Mouse (Mus musculus): Measurements from ENCODE around the gene Ppp2r1b. TPM values are rescaled to one million over a fixed set of nuclear protein-coding genes. Genes with fewer than 3 reads are reported as not detected.

Gene Ppp2r1b
- polyA plus RNA-seq, 1 experiment, result 12.9 TPM

DNA sequence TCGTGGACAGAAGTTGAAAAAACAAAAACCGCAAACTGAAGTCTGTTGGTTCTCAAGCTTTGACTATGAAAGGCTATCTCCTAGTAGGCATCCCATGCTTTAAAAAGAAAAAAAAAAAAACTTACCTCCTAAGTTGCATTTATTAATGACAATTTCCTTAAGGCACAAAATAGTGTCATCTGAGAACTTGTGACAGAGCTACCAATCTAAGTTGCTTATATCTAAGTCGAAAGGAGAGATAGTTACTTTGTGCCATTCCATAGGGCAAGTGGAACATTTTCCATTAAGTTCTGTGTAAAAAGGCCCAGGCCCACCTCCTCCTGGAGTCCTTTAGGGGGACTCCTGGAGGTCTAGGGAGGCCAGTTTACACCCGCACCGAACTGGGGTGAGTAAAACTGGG lies 10.7 kb downstream of the Ppp2r1b start:
- H3K27me3 ChIP-seq (ENCODE audit: control insufficient read depth, insufficient read depth, insufficient read length), result no peaks in the 10 kb centered on the region
- no peak overlapping the region for H3K4me2 ChIP-seq (ENCODE audit: low read depth)
- peak overlapping the region; percentile 56 for H3K4me3 ChIP-seq
- H3K36me3 ChIP-seq (ENCODE audit: control insufficient read depth, insufficient read depth), result peaks cover 12% of the 10 kb centered on the region
- no peak overlapping the region for H3ac ChIP-seq (ENCODE audit: control insufficient read depth, insufficient read length)
- H3K79me2 ChIP-seq (ENCODE audit: control insufficient read depth, insufficient read depth), result peaks cover 6% of the 10 kb centered on the region
- no peak for TF ChIP-seq TCF12 (IDR thresholded peaks at IDR 0.05; ENCODE audit: insufficient read depth, poor library complexity, severe bottlenecking)
- TF ChIP-seq POLR2A (IDR thresholded peaks at IDR 0.05; ENCODE audit: insufficient read length, low read depth), result no peak
- no peak for TF ChIP-seq USF1 (IDR thresholded peaks at IDR 0.05; ENCODE audit: low read depth)
- no peak for TF ChIP-seq REST (IDR thresholded peaks at IDR 0.05; ENCODE audit: insufficient read depth, insufficient read length)
- TF ChIP-seq E2F4 (IDR thresholded peaks at IDR 0.05; ENCODE audit: insufficient read depth), result no peak
- TF ChIP-seq POLR2AphosphoS2 (IDR thresholded peaks at IDR 0.05; ENCODE audit: insufficient read length, low read depth), result no peak
- no peak for TF ChIP-seq SRF (IDR thresholded peaks at IDR 0.05; ENCODE audit: control insufficient read depth, insufficient read length, low read depth)
- no peak for TF ChIP-seq CEBPB (IDR thresholded peaks at IDR 0.05; ENCODE audit: insufficient read depth, poor library complexity, severe bottlenecking)
- TF ChIP-seq MYOG (IDR thresholded peaks at IDR 0.05; ENCODE audit: control insufficient read depth in 1 of 3, insufficient read depth in 1 of 3, insufficient read length in 2 of 3, low read depth in 2 of 3), result no peak

GRCm38 (mm10) chr9:50856341-50857081 lies 11.4 kb downstream of the Ppp2r1b start:
- peak overlapping the region; percentile 87 for H3ac ChIP-seq (ENCODE audit: control insufficient read depth, insufficient read length)
- no peaks in the 10 kb centered on the region for H3K27me3 ChIP-seq (ENCODE audit: control insufficient read depth, insufficient read depth, insufficient read length)
- peak overlapping the region; percentile 56 for H3K4me3 ChIP-seq
- peaks cover 6% of the 10 kb centered on the region for H3K79me2 ChIP-seq (ENCODE audit: control insufficient read depth, insufficient read depth)
- peak overlapping the region; percentile 72 for H3K4me2 ChIP-seq (ENCODE audit: low read depth)
- H3K36me3 ChIP-seq (ENCODE audit: control insufficient read depth, insufficient read depth), result peaks cover 12% of the 10 kb centered on the region
- peak; percentile 91 for TF ChIP-seq POLR2A (IDR thresholded peaks at IDR 0.05; ENCODE audit: insufficient read length, low read depth)
- peak; percentile 80 for TF ChIP-seq POLR2AphosphoS2 (IDR thresholded peaks at IDR 0.05; ENCODE audit: insufficient read length, low read depth)
- TF ChIP-seq MYOD1 (IDR thresholded peaks at IDR 0.05; ENCODE audit: control insufficient read depth in 1 of 3, insufficient read length in 2 of 3, low read depth in 2 of 3), result no peak
- TF ChIP-seq CEBPB (IDR thresholded peaks at IDR 0.05; ENCODE audit: insufficient read depth, poor library complexity, severe bottlenecking), result no peak

DNA sequence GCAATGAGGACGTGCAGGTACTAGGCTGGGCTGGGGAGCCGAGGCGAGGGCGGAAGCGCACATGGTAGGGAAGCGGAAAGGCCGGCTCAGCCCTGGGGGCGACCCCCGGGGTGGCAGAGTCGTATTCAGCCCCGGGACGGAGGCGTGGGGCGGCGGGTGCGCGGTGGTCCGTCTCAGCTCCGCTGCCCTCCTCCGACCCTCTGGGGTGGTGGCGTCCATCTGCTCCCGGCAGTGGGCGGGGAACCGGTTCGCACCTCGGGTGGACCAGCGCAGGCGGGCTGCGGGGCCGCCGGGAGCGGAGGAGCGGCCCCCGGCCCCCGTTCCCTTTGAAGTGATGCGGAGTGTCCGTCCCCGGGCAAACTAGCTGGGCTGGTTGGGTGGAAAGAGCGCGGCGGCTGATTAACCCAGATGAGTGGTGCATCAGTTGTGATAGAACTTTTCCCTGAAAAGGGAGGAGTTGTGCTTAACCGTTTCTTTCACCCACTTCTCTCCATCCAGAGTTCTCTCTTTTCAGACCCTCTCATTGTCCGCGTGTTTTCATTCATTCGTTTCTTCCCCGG lies 12.1 kb downstream of the Ppp2r1b start:
- H3K36me3 ChIP-seq (ENCODE audit: control insufficient read depth, insufficient read depth), result peaks cover 12% of the 10 kb centered on the region
- H3K79me2 ChIP-seq (ENCODE audit: control insufficient read depth, insufficient read depth), result peaks cover 6% of the 10 kb centered on the region
- H3ac ChIP-seq (ENCODE audit: control insufficient read depth, insufficient read length), result peak overlapping the region; percentile 87
- peak overlapping the region; percentile 92 for H3K4me2 ChIP-seq (ENCODE audit: low read depth)
- no peaks in the 10 kb centered on the region for H3K27me3 ChIP-seq (ENCODE audit: control insufficient read depth, insufficient read depth, insufficient read length)
- peak overlapping the region; percentile 56 for H3K4me3 ChIP-seq
- TF ChIP-seq POLR2AphosphoS2 (IDR thresholded peaks at IDR 0.05; ENCODE audit: insufficient read length, low read depth), result no peak
- no peak for TF ChIP-seq TCF3 (IDR thresholded peaks at IDR 0.05; ENCODE audit: insufficient read length, low read depth)
- no peak for TF ChIP-seq MYOD1 (IDR thresholded peaks at IDR 0.05; ENCODE audit: control insufficient read depth in 1 of 3, insufficient read length in 2 of 3, low read depth in 2 of 3)
- no peak for TF ChIP-seq POLR2A (IDR thresholded peaks at IDR 0.05; ENCODE audit: insufficient read length, low read depth)
- no peak for TF ChIP-seq MYOG (IDR thresholded peaks at IDR 0.05; ENCODE audit: control insufficient read depth in 1 of 3, insufficient read depth in 1 of 3, insufficient read length in 2 of 3, low read depth in 2 of 3)
- TF ChIP-seq USF1 (IDR thresholded peaks at IDR 0.05; ENCODE audit: low read depth), result no peak
- no peak for TF ChIP-seq SRF (IDR thresholded peaks at IDR 0.05; ENCODE audit: control insufficient read depth, insufficient read length, low read depth)
- no peak for TF ChIP-seq MAX (IDR thresholded peaks at IDR 0.05; ENCODE audit: low read depth)
- TF ChIP-seq CEBPB (IDR thresholded peaks at IDR 0.05; ENCODE audit: insufficient read depth, poor library complexity, severe bottlenecking), result no peak

DNA sequence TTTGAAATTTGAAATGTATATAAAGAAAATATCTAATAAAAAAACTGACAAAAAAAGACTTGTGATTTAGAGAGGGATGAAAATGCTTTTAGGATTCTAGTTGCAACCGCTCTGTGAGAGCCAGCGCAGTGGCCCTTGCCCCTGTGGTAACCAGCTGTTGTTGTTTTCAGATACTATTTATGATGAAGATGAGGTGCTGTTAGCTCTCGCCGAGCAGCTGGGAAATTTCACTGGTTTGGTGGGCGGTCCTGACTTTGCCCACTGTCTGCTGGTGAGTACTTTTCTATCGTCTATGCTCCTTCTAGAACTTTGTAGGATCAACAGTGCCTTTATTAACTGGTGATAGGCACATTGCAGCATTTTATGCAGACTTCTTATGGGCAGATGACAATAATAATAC lies 13.6 kb downstream of the Ppp2r1b start:
- peaks cover 6% of the 10 kb centered on the region for H3K79me2 ChIP-seq (ENCODE audit: control insufficient read depth, insufficient read depth)
- H3ac ChIP-seq (ENCODE audit: control insufficient read depth, insufficient read length), result no peak overlapping the region
- no peak overlapping the region for H3K4me3 ChIP-seq
- H3K27me3 ChIP-seq (ENCODE audit: control insufficient read depth, insufficient read depth, insufficient read length), result no peaks in the 10 kb centered on the region
- no peak overlapping the region for H3K4me2 ChIP-seq (ENCODE audit: low read depth)
- peaks cover 15% of the 10 kb centered on the region for H3K36me3 ChIP-seq (ENCODE audit: control insufficient read depth, insufficient read depth)
- TF ChIP-seq POLR2A (IDR thresholded peaks at IDR 0.05; ENCODE audit: insufficient read length, low read depth) (no peak), TCF3 (IDR thresholded peaks at IDR 0.05; ENCODE audit: insufficient read length, low read depth) (no peak), POLR2AphosphoS2 (IDR thresholded peaks at IDR 0.05; ENCODE audit: insufficient read length, low read depth) (no peak), MAX (IDR thresholded peaks at IDR 0.05; ENCODE audit: low read depth) (no peak), MYOG (IDR thresholded peaks at IDR 0.05; ENCODE audit: control insufficient read depth in 1 of 3, insufficient read depth in 1 of 3, insufficient read length in 2 of 3, low read depth in 2 of 3) (no peak)

DNA sequence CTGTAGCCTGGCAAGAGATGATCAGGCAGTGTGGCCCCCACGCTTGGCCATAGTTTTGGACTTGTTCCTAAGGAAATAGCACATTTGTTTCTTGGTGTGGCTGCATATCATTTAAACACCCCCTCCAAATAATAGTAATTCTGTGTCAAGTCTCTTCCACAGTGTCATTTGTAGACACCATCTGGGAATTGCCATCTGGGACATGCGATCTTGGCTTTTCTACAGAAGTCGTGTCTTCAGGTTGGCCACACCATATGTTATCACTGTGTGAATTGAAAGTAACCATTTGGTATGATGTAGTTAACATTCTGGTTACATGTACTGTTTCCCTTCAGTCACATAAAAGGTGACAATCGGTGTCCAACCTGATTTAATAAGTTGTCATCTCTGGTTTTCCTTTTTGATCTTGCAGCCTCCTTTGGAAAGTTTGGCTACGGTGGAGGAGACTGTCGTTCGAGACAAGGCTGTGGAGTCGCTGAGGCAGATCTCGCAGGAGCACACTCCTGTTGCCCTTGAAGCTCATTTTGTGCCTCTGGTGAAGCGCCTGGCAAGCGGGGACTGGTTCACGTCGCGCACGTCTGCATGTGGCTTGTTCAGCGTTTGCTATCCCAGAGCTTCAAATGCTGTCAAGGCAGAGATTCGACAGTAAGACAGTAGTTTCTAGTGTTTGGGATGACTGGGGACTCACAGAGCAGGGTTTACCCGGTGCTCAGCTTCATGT lies 16.2 kb downstream of the Ppp2r1b start:
- Histone ChIP-seq H3K4me2 (ENCODE audit: low read depth) (no peak overlapping the region), H3K79me2 (ENCODE audit: control insufficient read depth, insufficient read depth) (peaks cover 6% of the 10 kb centered on the region), H3K4me3 (no peak overlapping the region), H3ac (ENCODE audit: control insufficient read depth, insufficient read length) (no peak overlapping the region), H3K36me3 (ENCODE audit: control insufficient read depth, insufficient read depth) (peaks cover 24% of the 10 kb centered on the region), H3K27me3 (ENCODE audit: control insufficient read depth, insufficient read depth, insufficient read length) (no peaks in the 10 kb centered on the region)
- TF ChIP-seq TCF12 (IDR thresholded peaks at IDR 0.05; ENCODE audit: insufficient read depth, poor library complexity, severe bottlenecking) (no peak), E2F4 (IDR thresholded peaks at IDR 0.05; ENCODE audit: insufficient read depth) (no peak), MYOG (IDR thresholded peaks at IDR 0.05; ENCODE audit: control insufficient read depth in 1 of 3, insufficient read depth in 1 of 3, insufficient read length in 2 of 3, low read depth in 2 of 3) (no peak), REST (IDR thresholded peaks at IDR 0.05; ENCODE audit: insufficient read depth, insufficient read length) (no peak), SRF (IDR thresholded peaks at IDR 0.05; ENCODE audit: control insufficient read depth, insufficient read length, low read depth) (no peak), USF1 (IDR thresholded peaks at IDR 0.05; ENCODE audit: low read depth) (no peak), CEBPB (IDR thresholded peaks at IDR 0.05; ENCODE audit: insufficient read depth, poor library complexity, severe bottlenecking) (no peak), POLR2A (IDR thresholded peaks at IDR 0.05; ENCODE audit: insufficient read length, low read depth) (no peak), MAX (IDR thresholded peaks at IDR 0.05; ENCODE audit: low read depth) (no peak), POLR2AphosphoS2 (IDR thresholded peaks at IDR 0.05; ENCODE audit: insufficient read length, low read depth) (no peak), MYOD1 (IDR thresholded peaks at IDR 0.05; ENCODE audit: control insufficient read depth in 1 of 3, insufficient read length in 2 of 3, low read depth in 2 of 3) (no peak), TCF3 (IDR thresholded peaks at IDR 0.05; ENCODE audit: insufficient read length, low read depth) (no peak)
